Mouse (Mus musculus) thymus, postnatal 14 days (tissue): Measurements from ENCODE around the gene Fos.

Experiments
- DNase-seq: peaks from one replicate; pipeline ENCODE4 v3.0.0; 2021

Gene Fos

GRCm38 (mm10) chr12:85473481-85474297 lies at the start of gene Fos:
Gene Fos (plus strand): TSS chr12:85473890.
- peak; percentile 87 for DNase-seq

DNA sequence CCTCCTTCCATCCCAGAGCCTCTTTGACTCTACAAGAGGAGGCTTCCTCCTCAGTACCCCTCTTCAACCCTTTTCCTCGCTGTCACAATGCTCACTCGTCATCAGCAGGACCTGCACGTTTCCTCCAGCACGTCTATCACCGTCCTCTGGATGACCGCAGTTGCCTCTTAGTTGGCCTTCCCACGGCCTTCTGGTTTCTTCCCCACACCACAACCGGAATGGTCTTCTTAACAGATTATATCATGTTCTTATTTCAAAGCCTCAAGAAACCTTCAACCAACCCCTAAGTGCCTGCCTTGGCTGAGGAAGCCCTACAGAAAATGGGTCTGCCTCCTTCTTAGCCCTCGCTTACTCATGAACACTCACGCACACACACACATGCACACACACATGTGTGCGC lies 48.0 kb upstream of the Fos start:
- no peak for DNase-seq

DNA sequence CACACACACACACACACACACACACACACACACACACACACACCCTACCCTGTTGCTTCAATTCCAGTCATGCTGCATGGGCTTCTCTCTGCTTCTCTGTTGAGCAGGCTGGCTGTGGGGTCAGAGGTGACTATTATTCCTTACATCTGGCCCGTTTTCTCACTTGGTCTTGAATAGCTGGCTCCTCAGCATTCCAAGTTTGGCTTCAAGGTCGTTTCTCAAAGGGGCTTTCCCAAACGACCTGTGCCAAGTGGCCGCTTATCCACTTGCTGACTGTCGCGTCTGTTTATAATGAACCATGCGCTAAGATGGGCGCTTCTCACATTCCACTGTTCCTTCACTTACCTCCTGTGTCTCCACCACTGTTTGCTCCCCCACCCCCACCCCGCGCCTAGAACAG lies 47.6 kb upstream of the Fos start:
- DNase-seq, result no peak

DNA sequence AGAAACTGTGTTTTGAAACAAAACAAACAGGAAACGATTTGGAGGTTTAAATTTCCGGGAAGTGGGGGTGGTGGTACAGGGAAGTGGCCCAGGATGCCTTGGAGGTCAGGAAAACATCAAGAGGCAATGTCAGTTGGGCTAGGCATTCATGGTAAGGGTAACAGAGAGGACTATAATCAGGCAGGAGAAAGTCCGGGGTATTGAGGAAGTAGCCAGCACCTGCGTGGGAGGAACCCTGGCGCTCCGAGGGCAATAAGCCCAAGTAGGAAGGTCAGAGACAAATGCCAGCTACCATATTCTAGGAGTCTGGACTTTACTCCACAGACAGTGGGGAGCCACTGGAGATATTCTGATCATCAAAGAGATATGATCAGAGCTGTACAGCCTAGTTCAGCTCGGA lies 45.9 kb upstream of the Fos start:
- no peak for DNase-seq

- DNase-seq, result no peak
These were observed 43.7 kb upstream of the Fos start for GRCm38 (mm10) chr12:85429999-85430398.

- DNase-seq, result peak; percentile 44
These were observed 43.3 kb upstream of the Fos start for GRCm38 (mm10) chr12:85430434-85430833.

- no peak for DNase-seq
These were observed 39.8 kb upstream of the Fos start for GRCm38 (mm10) chr12:85433850-85434249.

- no peak for DNase-seq
These were observed 39.2 kb upstream of the Fos start for GRCm38 (mm10) chr12:85434526-85434925.

DNA sequence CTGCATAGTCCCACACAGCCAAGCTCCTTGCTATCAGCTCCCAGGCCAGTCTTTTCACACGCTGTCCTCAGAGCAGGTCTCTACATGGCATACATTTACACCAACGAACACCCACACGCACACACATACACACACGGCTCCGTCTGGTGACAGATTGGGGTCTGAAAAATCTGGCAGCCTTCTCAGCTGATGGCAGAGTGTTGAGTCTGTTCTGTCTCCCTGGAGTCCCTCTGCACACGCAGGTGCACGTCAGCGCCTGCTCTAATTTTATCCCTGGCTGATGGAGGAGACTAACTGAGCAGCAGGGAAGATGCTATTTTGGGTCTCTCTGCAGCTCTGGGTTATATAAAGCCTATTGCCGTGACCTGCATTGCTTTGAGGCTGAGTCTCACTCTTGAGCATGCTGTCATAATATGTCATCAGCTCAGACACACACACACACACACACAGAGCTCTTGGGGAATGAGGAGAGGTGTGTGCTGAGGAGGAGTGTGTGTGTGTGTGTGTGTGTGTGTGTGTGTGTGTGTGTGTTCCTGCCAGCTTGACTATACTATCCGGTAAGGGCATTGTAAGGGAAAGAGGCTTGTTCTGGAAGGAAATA lies 37.6 kb upstream of the Fos start:
- DNase-seq, result no peak

- DNase-seq, result no peak
These were observed 36.4 kb upstream of the Fos start for GRCm38 (mm10) chr12:85437172-85437876.

GRCm38 (mm10) chr12:85443456-85443855 lies 30.2 kb upstream of the Fos start:
- DNase-seq, result no peak

DNA sequence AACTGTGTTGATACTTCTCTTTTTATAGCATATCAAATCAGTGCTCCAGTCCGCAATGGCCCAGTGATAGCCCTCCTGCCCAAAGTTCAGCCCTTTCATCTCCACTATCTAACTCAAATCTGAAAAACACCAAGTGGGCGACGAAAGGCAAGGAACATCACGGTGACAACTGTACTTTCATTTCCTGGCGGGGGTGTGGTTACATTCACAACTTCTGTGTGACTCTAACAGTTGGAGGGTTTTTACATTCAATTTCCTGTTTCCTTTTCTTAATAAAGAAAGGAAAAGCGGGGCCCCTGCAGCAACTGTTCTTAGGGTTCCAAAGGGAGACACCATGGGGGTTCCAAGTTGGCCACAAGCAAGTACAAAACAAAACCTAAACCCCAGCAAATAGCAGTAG lies 29.0 kb upstream of the Fos start:
- DNase-seq, result peak; percentile 71

GRCm38 (mm10) chr12:85447009-85447408 lies 26.7 kb upstream of the Fos start:
- DNase-seq, result peak; percentile 24

DNA sequence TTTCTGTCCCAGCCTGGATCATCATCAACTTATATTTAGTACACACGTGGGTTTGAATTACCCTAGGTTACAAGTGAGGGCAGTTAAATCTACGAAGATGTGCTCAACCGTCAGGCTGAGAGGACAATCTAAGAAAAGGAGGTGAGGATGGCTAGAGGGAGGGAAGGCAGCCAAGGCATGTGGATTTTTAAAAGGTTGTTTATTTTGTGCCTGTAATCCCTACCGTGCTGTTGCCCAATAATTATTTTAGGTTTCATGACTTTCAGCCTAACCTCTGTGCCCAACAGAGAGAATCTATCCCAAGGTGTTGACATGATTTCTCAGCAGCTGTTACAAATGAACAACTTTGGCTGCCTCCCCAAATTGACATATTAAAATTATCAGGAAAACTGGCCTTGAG lies 26.2 kb upstream of the Fos start:
- no peak for DNase-seq

DNA sequence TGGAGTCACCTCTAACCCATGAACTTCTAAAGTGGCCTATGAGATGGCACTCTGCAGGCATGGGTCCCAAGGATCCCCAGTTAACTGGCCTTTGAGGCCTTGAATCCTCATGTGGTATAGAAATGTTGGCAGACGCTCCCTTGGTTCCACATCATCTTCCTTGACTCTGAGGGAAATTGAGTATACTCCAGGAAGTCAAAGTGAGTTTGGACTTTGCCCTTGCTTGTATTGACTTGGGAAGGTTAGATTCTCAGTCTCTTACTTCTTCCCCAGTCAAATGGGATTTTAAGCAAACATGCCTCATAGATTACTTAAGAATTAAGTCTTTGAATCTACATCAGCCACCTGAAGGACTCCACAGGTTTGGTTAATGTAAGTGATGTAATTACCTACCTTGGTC lies 24.2 kb upstream of the Fos start:
- no peak for DNase-seq

DNA sequence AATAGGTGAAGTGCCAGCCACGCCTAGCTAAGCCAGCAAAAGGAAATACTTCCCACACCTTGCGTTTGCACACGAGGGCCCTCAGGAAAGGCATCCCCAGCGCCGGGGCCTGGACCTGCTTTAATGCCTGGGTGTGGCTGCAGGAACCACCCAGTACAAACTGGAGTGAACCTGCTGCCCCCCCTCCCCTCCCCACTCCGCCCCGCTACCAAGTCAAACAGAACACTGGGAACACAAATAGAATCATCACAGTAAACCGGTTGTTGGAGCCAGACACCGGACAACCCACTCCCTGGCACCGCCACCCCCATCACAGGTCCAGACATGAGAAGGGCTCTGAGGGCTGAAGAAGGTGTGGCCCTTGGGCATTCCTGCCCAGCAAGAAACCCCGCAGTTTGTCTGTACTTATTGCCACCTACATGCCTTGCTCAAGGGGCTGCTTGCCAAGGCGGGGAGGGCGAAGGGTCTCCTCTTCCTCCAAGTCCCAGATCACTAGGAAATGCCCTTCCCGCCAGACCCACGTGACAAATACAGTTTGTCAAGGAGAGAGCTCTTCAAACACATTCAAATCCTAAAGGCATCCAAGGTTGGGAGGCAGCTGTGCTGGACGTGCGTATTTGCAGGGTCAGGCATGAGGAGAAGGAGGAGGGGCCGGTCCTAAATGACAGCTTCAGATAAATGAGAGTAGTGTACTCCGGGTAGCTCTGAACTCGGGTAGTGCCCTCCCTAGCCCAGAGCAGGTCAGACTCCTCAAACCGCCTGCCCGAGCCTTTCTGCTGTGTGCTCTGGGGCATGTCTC lies 21.8 kb upstream of the Fos start:
- DNase-seq, result no peak

DNA sequence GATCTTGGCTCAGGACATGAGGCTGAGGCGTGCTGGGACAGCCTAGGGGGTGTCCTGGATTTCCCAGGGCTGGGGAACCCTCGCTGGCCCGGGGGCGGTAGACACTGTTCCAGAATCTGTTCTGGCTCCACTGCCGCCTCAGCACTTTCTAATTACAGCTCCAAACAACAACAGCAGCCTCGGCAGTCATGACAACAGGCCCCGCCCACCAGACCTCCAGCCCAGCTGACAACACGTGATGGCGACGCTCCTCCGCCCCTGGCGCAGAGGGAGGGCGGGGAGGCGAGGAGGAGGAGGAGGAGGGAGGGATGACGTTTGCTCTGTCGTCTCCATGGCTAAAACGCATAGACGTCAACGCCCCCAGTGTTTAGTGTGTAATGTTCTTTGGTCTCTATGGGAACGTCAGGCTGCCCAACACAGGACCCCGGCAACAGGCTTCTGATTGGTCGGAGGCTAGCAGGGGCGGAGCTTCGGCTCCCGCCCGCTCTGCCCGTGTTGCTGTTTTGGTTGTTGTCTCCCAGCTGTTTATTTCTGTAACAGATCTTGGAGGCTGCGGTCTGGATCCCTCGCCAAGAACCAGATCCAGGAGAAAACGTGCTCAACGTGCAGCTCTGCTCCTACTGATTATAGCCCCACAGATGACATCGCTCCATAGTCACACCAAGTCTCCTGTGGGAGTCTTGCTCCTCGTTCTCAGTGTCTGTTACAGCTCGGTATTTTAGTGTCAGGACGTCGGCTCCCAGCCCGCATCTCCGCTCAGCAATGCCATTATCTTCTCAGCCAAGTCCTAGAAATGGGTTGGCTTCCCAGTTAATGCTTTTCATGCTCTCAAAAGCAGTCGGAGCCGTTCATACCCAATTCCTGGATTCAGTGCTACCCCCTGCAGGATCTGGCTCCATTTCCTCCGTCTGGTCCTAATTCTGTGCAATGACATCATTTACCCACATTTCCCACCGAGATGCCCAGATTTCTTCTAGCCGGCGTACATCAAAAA lies 18.3 kb upstream of the Fos start:
- DNase-seq, result peak; percentile 98

DNA sequence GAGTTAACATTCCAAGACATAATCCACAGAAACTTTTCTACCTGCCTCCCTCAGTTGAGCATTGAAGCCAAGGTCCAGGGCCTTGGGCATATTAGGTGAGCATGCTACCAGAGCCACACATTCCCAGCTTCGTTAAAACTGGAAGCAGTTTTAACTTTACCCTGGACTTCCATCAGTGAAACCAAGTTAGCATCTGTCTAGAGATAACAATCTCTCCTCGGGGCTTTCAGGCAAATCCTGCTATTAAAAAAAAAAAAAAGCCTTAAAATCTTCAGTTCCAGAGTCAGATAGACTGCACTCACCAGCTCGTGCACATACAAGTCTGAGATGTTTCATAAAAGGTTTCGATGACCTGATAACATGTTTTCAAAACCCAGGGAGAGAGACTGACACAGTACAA lies 17.4 kb upstream of the Fos start:
- DNase-seq, result no peak

DNA sequence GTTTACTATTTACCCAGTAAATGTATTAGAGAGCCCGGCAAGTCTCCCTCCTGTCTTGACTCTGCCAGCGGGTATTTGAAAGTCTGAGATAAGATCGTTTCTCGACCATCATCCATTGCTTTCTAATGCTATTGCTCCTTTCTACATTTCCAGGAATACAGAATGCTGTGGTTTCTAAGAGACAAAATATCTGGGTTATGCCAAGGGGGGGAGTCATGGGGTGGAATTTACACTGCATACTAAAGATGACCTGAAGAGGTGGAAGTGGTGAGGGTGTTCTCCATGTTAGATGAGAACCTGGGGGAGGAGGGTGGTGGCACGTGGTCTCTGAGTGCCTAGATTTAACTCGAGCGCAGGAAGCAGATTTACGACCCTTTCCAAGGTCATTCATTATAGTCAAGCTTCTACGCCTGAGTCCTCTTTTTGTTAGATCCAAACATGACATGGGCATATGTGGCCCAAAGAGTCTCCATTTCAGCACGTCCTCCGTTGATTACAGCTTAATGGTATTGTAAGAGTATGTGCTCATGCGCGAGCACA lies 16.7 kb upstream of the Fos start:
- DNase-seq, result no peak

- no peak for DNase-seq
These were observed 13.9 kb upstream of the Fos start for GRCm38 (mm10) chr12:85459820-85460219.

- no peak for DNase-seq
These were observed 11.6 kb upstream of the Fos start for GRCm38 (mm10) chr12:85461913-85462663.
